Mouse (Mus musculus): ENCODE measurements at regions not wholly inside any gene's neighbourhood (a gene's known extent, or its start where the extent isn't known, plus 50 kb on each side); places are given as distances from the start of the nearest gene placed in this dataset.

GRCm38 (mm10) chr1:73797858-73798257, 326.4 kb downstream of the Tns1 start:
- no peak for DNase-seq

- no peak for DNase-seq
Observed at GRCm38 (mm10) chr1:73797413-73797812, 326.8 kb downstream of the Tns1 start.

GRCm38 (mm10) chr1:73793871-73794270, 330.4 kb downstream of the Tns1 start:
- no peak for DNase-seq

- DNase-seq = no peak
Observed at GRCm38 (mm10) chr1:73793256-73793655, 331.0 kb downstream of the Tns1 start.

- no peak for DNase-seq
Observed at GRCm38 (mm10) chr1:73792311-73792710, 331.9 kb downstream of the Tns1 start.

GRCm38 (mm10) chr1:73787666-73788065, 336.6 kb downstream of the Tns1 start:
- no peak for DNase-seq

- no peak for DNase-seq
Observed at GRCm38 (mm10) chr1:73787224-73787623, 337.0 kb downstream of the Tns1 start.

- no peak for DNase-seq
Observed at GRCm38 (mm10) chr1:73783303-73783702, 340.9 kb downstream of the Tns1 start.

GRCm38 (mm10) chr1:73782871-73783270, 341.4 kb downstream of the Tns1 start:
- no peak for DNase-seq

GRCm38 (mm10) chr1:73771773-73772172, 352.5 kb downstream of the Tns1 start:
- DNase-seq = no peak

GRCm38 (mm10) chr1:73770631-73771030, 353.6 kb downstream of the Tns1 start:
- no peak for DNase-seq

GRCm38 (mm10) chr1:73764611-73765333, 359.5 kb downstream of the Tns1 start:
- no peak for DNase-seq

GRCm38 (mm10) chr1:73758110-73759061, 365.9 kb downstream of the Tns1 start:
- DNase-seq = no peak

GRCm38 (mm10) chr1:73755791-73756190, 368.5 kb downstream of the Tns1 start:
- no peak for DNase-seq

- DNase-seq = no peak
Observed at GRCm38 (mm10) chr1:73754928-73755327, 369.3 kb downstream of the Tns1 start.

GRCm38 (mm10) chr1:73753157-73753556, 371.1 kb downstream of the Tns1 start:
- DNase-seq = no peak

GRCm38 (mm10) chr1:73748702-73749101, 375.5 kb downstream of the Tns1 start:
- no peak for DNase-seq

- no peak for DNase-seq
Observed at GRCm38 (mm10) chr1:73744555-73745234, 379.6 kb downstream of the Tns1 start.

GRCm38 (mm10) chr1:73743737-73744554, 380.3 kb downstream of the Tns1 start:
- DNase-seq = no peak

- DNase-seq = no peak
Observed at GRCm38 (mm10) chr1:73737083-73737482, 387.2 kb downstream of the Tns1 start.

- DNase-seq = no peak
Observed at GRCm38 (mm10) chr1:73728377-73728776, 395.9 kb downstream of the Tns1 start.

- DNase-seq = no peak
Observed at GRCm38 (mm10) chr1:73727781-73728180, 396.5 kb downstream of the Tns1 start.
